Mouse (Mus musculus) hindbrain, embryonic 13.5 days (tissue): ENCODE data around the gene Acrbp. TPM values are rescaled to one million over a fixed set of nuclear protein-coding genes. Genes with fewer than 3 reads are reported as not detected.
"Not testable (repeated sequence)": the region's sequence is repeated elsewhere in the genome, so short reads cannot be mapped to it uniquely, and the experiment has no call there.

Source experiments
- ATAC-seq: fragments of 200-750 bp; cut with Nextera tagmentation; 2 replicates; pipeline ENCODE4 v1.8.0; 2017; ENCODE audit warnings: moderate TSS enrichment; ENCODE audit not compliant: low FRiP score
- H3K27ac ChIP-seq: fragments of 300-500 bp; sonication (generic); 2 replicates; pipeline ENCODE4 v1.5.1; 2015; ENCODE audit warnings: inconsistent platforms, mild to moderate bottlenecking, moderate library complexity
- H3K27me3 ChIP-seq: fragments of 300-500 bp; sonication (generic); 2 replicates; pipeline ENCODE4 v1.6.1; 2015; ENCODE audit warnings: mild to moderate bottlenecking, inconsistent platforms
- H3K36me3 ChIP-seq: fragments of 300-500 bp; sonication (generic); 2 replicates; pipeline ENCODE4 v1.6.1; 2015; ENCODE audit warnings: mild to moderate bottlenecking, inconsistent platforms
- H3K4me1 ChIP-seq: fragments of 300-500 bp; sonication (generic); replicated peaks from 2 replicates; pipeline ENCODE4 v1.6.1; 2015; ENCODE audit warnings: inconsistent platforms
- H3K4me2 ChIP-seq: fragments of 300-500 bp; sonication (generic); 2 replicates; pipeline ENCODE4 v1.6.1; 2015; ENCODE audit warnings: inconsistent platforms, mild to moderate bottlenecking, moderate library complexity
- H3K4me3 ChIP-seq: fragments of 300-500 bp; sonication (generic); 2 replicates; pipeline ENCODE4 v1.5.1; 2015; ENCODE audit warnings: mild to moderate bottlenecking, inconsistent platforms
- H3K9ac ChIP-seq: fragments of 300-500 bp; sonication (generic); 2 replicates; pipeline ENCODE4 v1.6.1; 2015; ENCODE audit warnings: mild to moderate bottlenecking, inconsistent platforms
- H3K9me3 ChIP-seq: fragments of 300-500 bp; sonication (generic); 2 replicates; pipeline ENCODE4 v1.6.1; 2016; ENCODE audit warnings: inconsistent platforms
- WGBS: fragments of 180-500 bp; shearing (Covaris S2); methylation state at CpG from one replicate; pipeline ENCODE4 v1.1.7; 2015; 5-methylcytosine and 5-hydroxymethylcytosine counted together
- polyA plus RNA-seq: library from polyadenylated mRNA; unstranded; fragments of >200 nt; fragmentation: Nextera tagmentation; extraction: Ambion mirVana; gene quantifications from 2 replicates; pipeline ENCODE4 v1.2.1, GENCODE M21; 2015

Acrbp gene
- polyA plus RNA-seq, 1 experiment from 2014 or later: 17.5 TPM

DNA sequence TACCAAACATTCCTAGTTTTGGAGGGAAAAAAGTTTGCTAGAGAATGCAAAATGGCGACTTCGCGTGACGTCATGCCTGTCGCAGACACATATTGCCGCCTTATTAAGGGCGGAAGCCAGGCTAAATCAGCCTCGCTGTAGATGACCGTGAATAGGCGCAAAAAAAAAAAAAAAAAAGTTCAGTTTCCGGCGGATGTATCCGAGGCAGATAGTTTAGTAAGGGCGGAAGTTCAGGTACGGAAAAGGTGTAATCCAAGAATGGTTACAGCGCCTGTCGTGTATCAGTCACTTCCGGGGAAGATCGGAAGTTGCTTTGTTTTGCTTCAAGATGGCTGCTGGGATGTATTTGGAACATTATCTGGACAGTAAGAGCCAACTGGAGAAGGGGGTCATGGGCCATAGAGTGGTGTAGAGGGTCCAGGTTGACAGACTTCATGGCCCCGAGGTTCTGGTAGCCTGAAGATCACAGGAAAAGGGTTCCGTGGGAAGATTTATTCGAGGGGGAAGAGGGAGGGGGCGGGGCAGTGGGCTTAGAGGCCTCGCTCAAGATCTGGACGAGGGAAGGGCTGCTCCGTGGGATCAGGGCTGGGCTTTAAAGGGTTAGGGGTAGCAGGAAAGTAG is 9.8 kb upstream of the Acrbp start, which contains the start of gene Ing4:
Gene Ing4 (plus strand): TSS at position 228 of the 621 bp plus-strand sequence.
- Histone ChIP-seq H3K4me1 (peaks cover 21% of the 10 kb centered on the region), H3K4me2 (peak within 1 kb of the TSS; percentile 74), H3K9ac (peak within 1 kb of the TSS; percentile 85), H3K36me3 (peaks cover 43% of the 10 kb centered on the region), H3K27me3 (no peaks in the 10 kb centered on the region), H3K4me3 (peak within 1 kb of the TSS; percentile 80), H3K27ac (peak within 1 kb of the TSS; percentile 86), H3K9me3 (no peaks in the 10 kb centered on the region)
- under 1% methylated on average over 26 of the region's 26 CpGs for WGBS
- peak; percentile 96 for ATAC-seq

DNA sequence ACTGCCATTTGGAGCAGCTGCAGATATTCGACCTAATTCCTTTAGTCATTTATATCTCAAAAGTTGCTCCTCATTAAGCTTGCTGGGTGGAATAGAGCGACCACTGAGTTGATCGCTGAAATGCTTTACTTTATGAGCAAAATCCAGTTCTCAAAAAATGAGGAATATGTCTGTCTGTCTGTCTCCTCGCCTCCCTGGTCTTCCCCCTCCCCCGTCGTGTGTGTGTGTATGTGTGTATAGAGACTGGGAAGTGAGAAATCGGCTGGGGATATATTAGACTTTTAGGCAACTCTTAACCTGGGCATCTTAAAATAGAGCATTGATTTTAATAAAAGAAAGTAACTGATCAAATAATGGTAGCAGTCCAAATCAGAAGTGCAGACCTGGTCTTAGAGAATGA is 9.3 kb upstream of the Acrbp start:
- Histone ChIP-seq H3K4me1 (peaks cover 21% of the 10 kb centered on the region), H3K4me2 (peak overlapping the region; percentile 74), H3K27ac (peak overlapping the region; percentile 86), H3K4me3 (peak overlapping the region; percentile 80), H3K9me3 (no peaks in the 10 kb centered on the region), H3K36me3 (peaks cover 42% of the 10 kb centered on the region), H3K9ac (peak overlapping the region; percentile 85), H3K27me3 (no peaks in the 10 kb centered on the region)
- ATAC-seq: no peak
- WGBS: 28% methylated on average over 7 of the region's 7 CpGs

DNA sequence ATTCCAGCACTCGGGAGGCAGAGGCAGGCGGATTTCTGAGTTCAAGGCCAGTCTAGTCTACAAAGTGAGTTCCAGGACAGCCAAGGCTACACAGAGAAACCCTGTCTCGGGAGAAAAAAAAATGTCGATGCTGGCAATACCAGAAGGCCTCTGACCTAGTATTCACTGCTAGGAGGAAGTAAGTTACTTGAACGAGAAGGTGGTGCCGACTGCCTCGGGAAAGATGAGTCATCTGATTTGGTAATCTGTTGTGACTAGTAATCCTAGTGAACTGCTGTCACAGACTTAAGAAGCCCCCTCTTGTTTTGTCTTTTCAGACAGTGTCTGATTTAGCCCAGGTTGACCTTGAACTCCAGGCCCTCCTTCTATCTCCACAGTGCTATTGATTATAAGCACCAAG is 8.4 kb upstream of the Acrbp start:
- peak overlapping the region; percentile 74 for H3K4me2 ChIP-seq

DNA sequence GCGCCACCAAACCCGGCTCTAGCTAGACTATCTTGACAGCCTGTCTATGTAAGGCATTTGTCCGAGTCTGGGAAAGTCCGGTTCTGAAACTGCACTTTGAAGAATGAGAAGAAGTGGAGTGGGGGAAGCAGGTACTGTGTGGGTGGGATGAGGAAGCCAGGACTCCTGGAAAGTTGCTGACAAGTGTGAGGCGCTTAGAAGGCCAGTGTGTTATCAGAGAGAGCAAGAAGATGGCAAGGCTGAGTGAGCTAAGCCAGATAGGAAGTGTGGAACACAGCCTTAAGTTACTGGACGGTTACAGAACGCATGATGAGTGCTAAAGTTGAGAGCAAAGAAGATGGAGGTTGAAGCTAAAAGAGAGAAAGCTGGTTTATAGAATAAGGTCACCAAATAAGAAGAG is 7.4 kb upstream of the Acrbp start:
- Histone ChIP-seq H3K9ac (no peak overlapping the region), H3K4me3 (no peak overlapping the region), H3K9me3 (no peaks in the 10 kb centered on the region), H3K4me1 (peaks cover 24% of the 10 kb centered on the region), H3K27ac (no peak overlapping the region), H3K4me2 (no peak overlapping the region), H3K27me3 (no peaks in the 10 kb centered on the region), H3K36me3 (peaks cover 41% of the 10 kb centered on the region)
- no peak for ATAC-seq
- WGBS: 97% methylated on average over 7 of the region's 7 CpGs

More for the DNA sequence above, 8.4 kb upstream of the Acrbp start:
- Histone ChIP-seq H3K9me3 (no peaks in the 10 kb centered on the region), H3K4me3 (peak overlapping the region; percentile 80; the same call in 1 of the 2 replicates), H3K9ac (no peak overlapping the region), H3K27me3 (no peaks in the 10 kb centered on the region), H3K4me1 (peaks cover 21% of the 10 kb centered on the region), H3K27ac (no peak overlapping the region), H3K36me3 (peaks cover 41% of the 10 kb centered on the region)
- no peak for ATAC-seq
- 91% methylated on average over 7 of the region's 7 CpGs for WGBS

DNA sequence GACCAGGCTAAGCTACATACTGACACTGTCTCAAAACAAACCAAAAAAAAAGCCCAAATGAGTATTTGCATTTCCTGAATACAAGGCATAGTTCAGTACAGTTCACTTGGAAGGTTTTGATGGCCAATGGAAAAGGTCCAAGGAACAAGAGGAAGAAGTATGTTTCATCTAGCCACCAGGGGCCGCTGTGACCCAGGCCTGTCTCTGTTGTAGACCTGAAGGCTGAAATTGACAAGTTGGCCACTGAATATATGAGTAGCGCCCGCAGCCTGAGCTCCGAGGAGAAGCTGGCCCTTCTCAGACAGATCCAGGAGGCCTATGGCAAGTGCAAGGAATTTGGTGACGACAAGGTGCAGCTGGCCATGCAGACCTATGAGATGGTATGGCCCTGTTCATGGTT is 2.8 kb upstream of the Acrbp start:
- peaks cover 79% of the 10 kb centered on the region for H3K36me3 ChIP-seq
- 35% methylated on average over 5 of the region's 5 CpGs for WGBS

DNA sequence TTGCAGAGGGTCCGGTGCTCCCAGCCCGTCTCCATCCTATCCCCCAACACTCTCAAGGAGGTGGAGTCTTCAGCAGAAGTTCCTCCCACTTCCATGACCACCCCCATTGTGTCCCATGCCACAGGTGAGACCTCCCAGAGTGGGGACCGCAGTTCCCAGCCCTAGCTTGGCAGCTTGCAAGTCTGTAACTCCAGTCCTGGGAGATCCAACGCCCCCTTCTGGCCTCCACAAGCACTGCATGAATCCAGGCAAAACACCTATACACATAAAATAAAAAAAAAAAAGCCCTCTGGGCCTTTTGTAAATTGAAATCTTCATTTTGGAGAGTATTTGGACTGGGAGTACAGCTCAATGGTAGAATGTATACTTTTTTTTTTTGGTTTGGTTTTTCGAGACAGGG is 1.7 kb downstream of the Acrbp start:
- H3K27me3 ChIP-seq: no peaks in the 10 kb centered on the region
- no peak overlapping the region for H3K4me3 ChIP-seq
- H3K9me3 ChIP-seq: no peaks in the 10 kb centered on the region
- H3K4me2 ChIP-seq: no peak overlapping the region
- ATAC-seq: no peak
- no peak overlapping the region for H3K27ac ChIP-seq
- H3K36me3 ChIP-seq: peaks cover 88% of the 10 kb centered on the region
- WGBS: 70% methylated on average over 5 of the region's 5 CpGs
- H3K9ac ChIP-seq: no peak overlapping the region
- 0 out of 2 replicates have a peak, but pooled peaks cover 6% of the 10 kb centered on the region for H3K4me1 ChIP-seq

More for the DNA sequence above, 2.8 kb upstream of the Acrbp start:
- Histone ChIP-seq H3K4me3 (no peak overlapping the region), H3K9me3 (no peaks in the 10 kb centered on the region), H3K4me2 (no peak overlapping the region), H3K4me1 (0 out of 2 replicates have a peak, but pooled peaks cover 6% of the 10 kb centered on the region), H3K27me3 (no peaks in the 10 kb centered on the region), H3K27ac (no peak overlapping the region), H3K9ac (no peak overlapping the region)
- peak; percentile 66 for ATAC-seq

DNA sequence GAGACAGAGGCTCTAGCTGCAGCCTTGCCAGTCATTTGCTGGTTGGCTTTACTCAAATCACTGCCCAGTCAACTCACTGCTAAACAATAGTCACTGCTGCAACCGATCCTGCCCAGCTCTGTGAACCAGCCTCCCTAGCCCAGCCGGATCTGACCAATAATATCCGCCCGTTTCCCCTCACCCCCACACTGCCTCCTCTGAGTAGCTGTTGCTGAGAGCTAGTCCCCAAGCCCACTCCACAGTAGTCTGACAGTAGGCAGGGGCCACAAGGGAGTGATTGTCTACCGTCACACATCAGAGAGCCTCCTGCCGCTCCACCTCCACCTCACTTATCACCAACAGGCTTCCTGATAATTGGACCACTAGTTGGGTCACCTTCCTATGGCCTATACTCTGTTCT is 12.0 kb downstream of the Acrbp start:
- WGBS: 36% methylated on average over 6 of the region's 6 CpGs
- H3K9ac ChIP-seq: 0 out of 2 replicates have a peak overlapping the region, but pooled peaks have one; percentile 1
- H3K4me2 ChIP-seq: no peak overlapping the region
- H3K4me3 ChIP-seq: no peak overlapping the region
- peak; percentile 19; the same call in 1 of the 2 replicates for ATAC-seq
- peaks cover 5% of the 10 kb centered on the region for H3K36me3 ChIP-seq
- no peaks in the 10 kb centered on the region for H3K27me3 ChIP-seq
- no peak overlapping the region; the same call in 1 of the 2 replicates for H3K27ac ChIP-seq
- H3K4me1 ChIP-seq: peaks cover 9% of the 10 kb centered on the region; the same call in 1 of the 2 replicates
- no peaks in the 10 kb centered on the region for H3K9me3 ChIP-seq

DNA sequence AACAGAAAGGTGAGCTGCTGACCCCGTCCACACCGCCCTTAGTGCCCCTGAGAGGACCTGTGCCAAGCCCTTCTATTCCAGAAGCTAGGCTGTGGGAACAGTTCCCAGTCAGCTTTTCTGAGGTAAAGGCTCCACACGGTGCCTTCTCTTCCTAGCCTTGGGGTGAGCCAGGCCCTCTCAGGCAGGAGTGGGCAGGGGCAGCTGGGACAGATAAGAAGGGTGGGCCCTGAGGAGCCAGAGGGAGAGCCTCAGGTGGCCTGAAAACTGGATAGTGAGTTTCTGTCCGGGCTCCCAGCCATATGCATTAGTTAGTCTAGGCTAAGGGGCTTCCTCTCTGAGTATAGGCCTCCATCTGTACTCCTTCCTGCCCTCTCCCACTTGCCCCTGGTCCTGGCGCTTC is 13.0 kb downstream of the Acrbp start:
- Histone ChIP-seq H3K4me2 (no peak overlapping the region), H3K36me3 (peaks cover 3% of the 10 kb centered on the region), H3K9ac (no peak overlapping the region), H3K9me3 (no peaks in the 10 kb centered on the region), H3K27me3 (no peaks in the 10 kb centered on the region), H3K27ac (no peak overlapping the region), H3K4me3 (no peak overlapping the region), H3K4me1 (peaks cover 9% of the 10 kb centered on the region; the same call in 1 of the 2 replicates)
- 85% methylated on average over 5 of the region's 5 CpGs for WGBS
- no peak for ATAC-seq

DNA sequence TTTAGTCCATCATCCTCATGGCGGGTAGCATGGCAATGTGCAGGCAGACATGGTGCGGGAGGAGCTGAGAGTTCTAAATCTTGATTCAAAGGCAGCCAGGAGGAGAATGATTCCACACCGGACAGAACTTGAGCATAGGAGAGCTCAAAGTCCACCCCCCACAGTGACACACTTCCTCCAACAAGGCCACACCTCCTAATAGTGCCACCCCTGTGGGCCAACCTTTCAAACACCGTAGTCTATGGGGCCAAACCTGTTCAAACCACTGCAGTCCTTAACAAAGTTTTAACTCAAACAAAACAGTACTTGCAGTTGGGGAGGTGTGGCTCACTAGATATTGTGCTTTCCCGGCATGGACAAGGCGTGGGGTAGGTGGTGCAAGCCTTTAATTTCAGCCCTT is 14.4 kb downstream of the Acrbp start:
- no peak overlapping the region for H3K4me2 ChIP-seq
- no peak overlapping the region for H3K4me3 ChIP-seq
- H3K27ac ChIP-seq: no peak overlapping the region
- H3K9ac ChIP-seq: no peak overlapping the region
- no peak for ATAC-seq
- no peaks in the 10 kb centered on the region for H3K36me3 ChIP-seq
- WGBS: 90% methylated on average over 6 of the region's 6 CpGs
- peaks cover 9% of the 10 kb centered on the region; the same call in 1 of the 2 replicates for H3K4me1 ChIP-seq
- H3K9me3 ChIP-seq: no peaks in the 10 kb centered on the region
- no peaks in the 10 kb centered on the region for H3K27me3 ChIP-seq

DNA sequence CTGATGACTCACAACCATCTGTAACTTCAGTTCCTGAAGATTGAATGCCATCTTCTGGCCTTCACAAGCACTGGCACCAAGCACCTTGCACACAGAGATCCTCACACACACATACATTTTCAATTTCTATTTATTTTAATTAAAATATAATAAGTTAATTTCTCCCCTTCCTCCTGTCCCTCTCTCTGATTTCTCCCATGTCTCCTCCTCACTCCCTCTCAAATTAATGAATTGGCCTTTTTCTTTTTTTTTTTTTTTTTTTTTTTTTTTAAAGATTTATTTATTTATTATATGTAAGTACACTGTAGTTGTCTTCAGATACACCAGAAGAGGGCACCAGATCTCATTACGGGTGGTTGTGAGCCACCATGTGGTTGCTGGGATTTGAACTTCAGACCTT is 15.7 kb downstream of the Acrbp start:
- H3K4me3 ChIP-seq, H3K4me1 ChIP-seq, H3K4me2 ChIP-seq, H3K9ac ChIP-seq, H3K27ac ChIP-seq, H3K9me3 ChIP-seq, H3K27me3 ChIP-seq, ATAC-seq, H3K36me3 ChIP-seq: not testable (repeated sequence)
- WGBS: 71% methylated on average over 1 of the region's 1 CpGs

DNA sequence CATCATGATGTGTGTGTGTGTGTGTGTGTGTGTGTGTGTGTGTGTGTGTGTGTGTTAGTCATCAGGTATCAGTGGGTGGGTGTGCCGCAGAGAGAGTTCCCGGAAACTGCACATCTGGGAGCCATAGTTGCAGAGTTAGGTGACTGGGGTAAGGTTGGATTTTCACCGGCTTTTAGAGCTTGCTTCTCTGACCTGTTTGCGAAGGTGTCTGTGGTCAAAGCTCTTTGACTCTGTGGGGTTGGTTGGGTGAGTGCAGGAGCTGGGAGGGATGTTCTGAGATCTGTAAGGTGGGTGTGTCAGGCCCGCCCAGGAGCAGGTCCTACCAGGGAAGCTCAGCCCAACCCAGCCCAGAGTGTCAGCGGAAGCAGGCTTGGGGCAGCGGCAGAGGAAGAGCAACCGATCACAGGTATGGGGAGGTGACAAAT is 18.1 kb downstream of the Acrbp start, which contains the start of gene Lpar5:
Gene Lpar5 (plus strand): TSS at position 350 of the 425 bp plus-strand sequence.
- WGBS: 62% methylated on average over 8 of the region's 8 CpGs

DNA sequence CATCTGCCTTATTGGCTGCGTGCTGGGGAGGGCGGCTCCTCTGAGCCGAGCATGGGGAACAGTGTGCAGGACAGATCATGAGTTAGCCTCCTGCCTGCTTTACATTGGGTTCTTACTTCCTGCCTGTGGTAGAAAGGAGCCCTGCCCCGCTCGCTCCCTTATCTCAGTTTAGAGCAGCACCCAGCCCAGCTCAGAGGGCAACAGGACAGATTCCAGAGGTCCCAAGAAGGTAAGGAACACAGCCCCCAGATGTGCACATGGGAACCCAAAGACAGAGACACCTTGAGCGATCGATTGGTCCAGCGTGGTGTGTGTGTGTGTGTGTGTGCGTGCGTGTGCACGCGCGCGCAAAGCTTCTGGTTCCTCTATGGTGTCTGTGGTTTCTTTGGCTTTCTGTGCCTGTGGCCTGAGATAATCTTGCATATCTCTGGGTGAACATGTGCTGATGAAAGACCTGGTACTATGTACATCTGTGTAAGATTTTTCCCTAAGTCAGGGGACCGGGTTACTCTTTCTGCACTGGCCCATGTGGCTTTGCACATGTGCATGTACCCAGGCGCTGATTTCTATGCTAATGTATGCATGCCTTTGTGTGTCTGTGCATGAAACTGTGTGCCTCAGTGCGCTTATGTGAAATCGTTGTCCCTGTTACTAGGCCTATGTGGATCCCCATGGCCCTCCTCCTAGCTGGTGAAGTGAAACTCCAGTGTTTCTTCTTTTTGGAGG is 21.8 kb downstream of the Acrbp start:
- peak; percentile 86 for ATAC-seq
- H3K27ac ChIP-seq: peak overlapping the region; percentile 83
- H3K4me1 ChIP-seq: peaks cover 17% of the 10 kb centered on the region; the same call in 1 of the 2 replicates
- H3K4me3 ChIP-seq: no peak overlapping the region
- H3K27me3 ChIP-seq: no peaks in the 10 kb centered on the region
- WGBS: 80% methylated on average over 18 of the region's 18 CpGs
- H3K9ac ChIP-seq: no peak overlapping the region
- no peaks in the 10 kb centered on the region for H3K9me3 ChIP-seq
- H3K36me3 ChIP-seq: no peaks in the 10 kb centered on the region
- no peak overlapping the region for H3K4me2 ChIP-seq

More for the DNA sequence above, 18.1 kb downstream of the Acrbp start, which contains the start of gene Lpar5:
- ATAC-seq: no peak
- Histone ChIP-seq H3K4me3 (no peak within 1 kb of the TSS), H3K9me3 (no peaks in the 10 kb centered on the region), H3K27me3 (no peaks in the 10 kb centered on the region), H3K36me3 (no peaks in the 10 kb centered on the region), H3K9ac (no peak within 1 kb of the TSS), H3K4me2 (no peak within 1 kb of the TSS), H3K4me1 (peaks cover 14% of the 10 kb centered on the region; the same call in 1 of the 2 replicates), H3K27ac (no peak within 1 kb of the TSS)
